Mouse (Mus musculus): Measurements from ENCODE around the gene 4932438H23Rik. TPM values are rescaled to one million over a fixed set of nuclear protein-coding genes. Genes with fewer than 3 reads are reported as not detected.
"Not testable (repeated sequence)": the region's sequence is repeated elsewhere in the genome, so short reads cannot be mapped to it uniquely, and the experiment has no call there.

Gene 4932438H23Rik
- total RNA-seq, 2 experiments from 2014 or later = 0.32 to 0.74 TPM

GRCm38 (mm10) chr16:91100484-91100883 lies 5.6 kb upstream of the 4932438H23Rik start:
- intact Hi-C loops (cut with DNase I) = no loop called here

GRCm38 (mm10) chr16:91099444-91100065 lies 4.6 kb upstream of the 4932438H23Rik start:
- intact Hi-C loops (cut with DNase I) = no loop called here

More at GRCm38 (mm10) chr16:91100484-91100883, 5.6 kb upstream of the 4932438H23Rik start:
- DNase-seq = no peak

GRCm38 (mm10) chr16:91097858-91098257 lies 2.9 kb upstream of the 4932438H23Rik start:
- no peak for DNase-seq
- intact Hi-C loops (cut with DNase I) = no loop called here

More at GRCm38 (mm10) chr16:91099444-91100065, 4.6 kb upstream of the 4932438H23Rik start:
- no peak for DNase-seq

- intact Hi-C loops (cut with DNase I) = no loop called here
- no peak for DNase-seq
Measured at GRCm38 (mm10) chr16:91096984-91097506, 2.1 kb upstream of the 4932438H23Rik start.

- intact Hi-C loops (cut with DNase I) = no loop called here
- DNase-seq = no peak
Measured at GRCm38 (mm10) chr16:91096016-91096415, 1.1 kb upstream of the 4932438H23Rik start.

GRCm38 (mm10) chr16:91086642-91087306 lies 8.1 kb downstream of the 4932438H23Rik start:
- intact Hi-C loops (cut with DNase I) = no loop called here
- DNase-seq = no peak

- intact Hi-C loops (cut with DNase I) = no loop called here
- no peak for DNase-seq
Measured at GRCm38 (mm10) chr16:91085239-91085825, 9.6 kb downstream of the 4932438H23Rik start.

- no peak for DNase-seq
- intact Hi-C loops (cut with DNase I) = no loop called here
Measured at GRCm38 (mm10) chr16:91084307-91085238, 10.3 kb downstream of the 4932438H23Rik start.

- DNase-seq = no peak
- intact Hi-C loops (cut with DNase I) = no loop called here
Measured at GRCm38 (mm10) chr16:91083002-91083646, 11.8 kb downstream of the 4932438H23Rik start.

GRCm38 (mm10) chr16:91081508-91081907 lies 13.4 kb downstream of the 4932438H23Rik start:
- DNase-seq = peak in 1 of 2 experiments; percentile 23
- intact Hi-C loops (cut with DNase I) = loop anchor here (1.0 to 2.0 kb wide), 2 partner anchors 233 to 271 kb away; no protein-coding TSS in a partner anchor

- DNase-seq = no peak
Measured at GRCm38 (mm10) chr16:91076180-91076579, 18.7 kb downstream of the 4932438H23Rik start.

GRCm38 (mm10) chr16:91075423-91075822 lies 19.5 kb downstream of the 4932438H23Rik start:
- intact Hi-C loops (cut with DNase I); DNase-seq: not testable (repeated sequence)

More at GRCm38 (mm10) chr16:91076180-91076579, 18.7 kb downstream of the 4932438H23Rik start:
- intact Hi-C loops (cut with DNase I) = no loop called here

GRCm38 (mm10) chr16:91073163-91073892 lies 21.6 kb downstream of the 4932438H23Rik start:
- intact Hi-C loops (cut with DNase I) = no loop called here
- DNase-seq = peak; percentile 61 to 83

- DNase-seq = no peak
- intact Hi-C loops (cut with DNase I) = no loop called here
Measured at GRCm38 (mm10) chr16:91072256-91072655, 22.7 kb downstream of the 4932438H23Rik start.

GRCm38 (mm10) chr16:91068969-91069368 lies 26.0 kb downstream of the 4932438H23Rik start:
- intact Hi-C loops (cut with DNase I) = no loop called here
- DNase-seq = peak in 1 of 2 experiments; percentile 20

- no peak for DNase-seq
- intact Hi-C loops (cut with DNase I) = no loop called here
Measured at GRCm38 (mm10) chr16:91067122-91067521, 27.8 kb downstream of the 4932438H23Rik start.

- no peak for DNase-seq
- intact Hi-C loops (cut with DNase I) = no loop called here
Measured at GRCm38 (mm10) chr16:91064583-91065365, 30.1 kb downstream of the 4932438H23Rik start.

- DNase-seq = no peak
- intact Hi-C loops (cut with DNase I) = no loop called here
Measured at GRCm38 (mm10) chr16:91063786-91064185, 31.1 kb downstream of the 4932438H23Rik start.

All from gastrocnemius, postnatal 36 days (tissue).